Mouse (Mus musculus) heart, adult 2 months (tissue): ENCODE measurements around the gene Hint1.

Source experiments
- CTCF ChIP-seq: fragments of 200-600 bp; IDR thresholded peaks from 2 replicates; pipeline ENCODE4 v1.8.1; 2022; ENCODE audit warnings: antibody characterized with exemption, mild to moderate bottlenecking, moderate library complexity
- EP300 ChIP-seq: fragments of 200-500 bp; IDR thresholded peaks from 2 replicates; pipeline ENCODE4 v1.6.1; 2011; ENCODE audit warnings: low read depth, low read length, control low read depth; ENCODE audit not compliant: insufficient read depth
- POLR2A ChIP-seq: fragments of 200-500 bp; IDR thresholded peaks from 2 replicates; pipeline ENCODE4 v1.6.1; 2011; ENCODE audit warnings: mild to moderate bottlenecking, low read depth, low read length, control low read depth; ENCODE audit not compliant: insufficient read depth

DNA sequence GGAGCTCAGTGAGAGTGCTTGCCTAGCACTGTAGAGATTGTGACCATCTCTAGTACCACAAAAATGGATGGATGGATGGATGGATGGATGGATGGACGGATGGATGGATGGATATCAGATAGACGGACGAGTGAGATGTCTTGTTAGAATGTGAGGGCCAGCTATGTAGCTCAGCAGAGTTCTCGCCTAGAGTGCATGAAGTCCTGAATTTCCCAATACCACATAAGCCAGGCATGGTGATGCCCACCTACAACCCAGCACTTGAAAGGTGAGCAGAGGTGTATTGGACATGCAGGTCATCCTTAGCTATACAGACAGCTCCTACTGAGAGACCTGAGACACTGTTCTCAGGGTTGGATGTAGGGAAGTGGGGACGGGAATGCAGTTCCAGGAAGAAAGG lies 25.2 kb downstream of the Hint1 start:
- TF ChIP-seq CTCF (no peak), POLR2A (no peak), EP300 (no peak)
